Mouse (Mus musculus) kidney, postnatal 25 days (tissue): ENCODE results near the gene Syndig1.

Experiments used
- DNase-seq, 2 experiments: peaks; one replicate each; pipeline ENCODE4 v3.0.0; 2021; ENCODE audit warnings: mixed read lengths in 2 of 2

Syndig1 gene

GRCm38 (mm10) chr2:149828911-149829310, at the start of gene Syndig1:
TSS of gene Syndig1 (plus strand) at chr2:149829211.
- DNase-seq: no peak

- no peak for DNase-seq
Measured at GRCm38 (mm10) chr2:149798613-149799012, 30.4 kb upstream of the Syndig1 start.

GRCm38 (mm10) chr2:149804599-149805140, 24.3 kb upstream of the Syndig1 start:
- no peak for DNase-seq

- DNase-seq: no peak
Measured at GRCm38 (mm10) chr2:149805256-149805655, 23.8 kb upstream of the Syndig1 start.

GRCm38 (mm10) chr2:149812899-149813298, 16.1 kb upstream of the Syndig1 start:
- DNase-seq: no peak

- no peak for DNase-seq
Measured at GRCm38 (mm10) chr2:149818395-149818794, 10.6 kb upstream of the Syndig1 start.

GRCm38 (mm10) chr2:149819751-149820150, 9.3 kb upstream of the Syndig1 start:
- no peak for DNase-seq

GRCm38 (mm10) chr2:149820201-149820600, 8.8 kb upstream of the Syndig1 start:
- DNase-seq: no peak

- no peak for DNase-seq
Measured at GRCm38 (mm10) chr2:149829955-149830535, 1.0 kb downstream of the Syndig1 start.

- peak in 1 of 2 experiments; percentile 2 for DNase-seq
Measured at GRCm38 (mm10) chr2:149830536-149831458, 1.8 kb downstream of the Syndig1 start, which contains the start of gene C530025M09Rik. TSS of gene C530025M09Rik (minus strand) at chr2:149831213.

- no peak for DNase-seq
Measured at GRCm38 (mm10) chr2:149831459-149832245, 2.6 kb downstream of the Syndig1 start.

- DNase-seq: no peak
Measured at GRCm38 (mm10) chr2:149832301-149832700, 3.3 kb downstream of the Syndig1 start.

- no peak for DNase-seq
Measured at GRCm38 (mm10) chr2:149835091-149835490, 6.1 kb downstream of the Syndig1 start.

- no peak for DNase-seq
Measured at GRCm38 (mm10) chr2:149836471-149837135, 7.6 kb downstream of the Syndig1 start.

- DNase-seq: no peak
Measured at GRCm38 (mm10) chr2:149839666-149840065, 10.7 kb downstream of the Syndig1 start.

GRCm38 (mm10) chr2:149844575-149844974, 15.6 kb downstream of the Syndig1 start:
- DNase-seq: no peak

GRCm38 (mm10) chr2:149848778-149849177, 19.8 kb downstream of the Syndig1 start:
- no peak for DNase-seq

GRCm38 (mm10) chr2:149861002-149861401, 32.0 kb downstream of the Syndig1 start:
- DNase-seq: no peak

GRCm38 (mm10) chr2:149865914-149866435, 37.0 kb downstream of the Syndig1 start:
- no peak for DNase-seq

- no peak for DNase-seq
Measured at GRCm38 (mm10) chr2:149870496-149870895, 41.5 kb downstream of the Syndig1 start.

GRCm38 (mm10) chr2:149872496-149872895, 43.5 kb downstream of the Syndig1 start:
- no peak for DNase-seq

- DNase-seq: no peak
Measured at GRCm38 (mm10) chr2:149873346-149873745, 44.3 kb downstream of the Syndig1 start.
